Mouse (Mus musculus) heart, embryonic 10.5 days (tissue): ENCODE results near the gene 1600015I10Rik. TPM values are rescaled to one million over a fixed set of nuclear protein-coding genes. Genes with fewer than 3 reads are reported as not detected.

ENCODE experiments used
- DNase-seq: peaks from one replicate; pipeline ENCODE4 v3.0.0-alpha.2; 2017; ENCODE audit warnings: low spot score
- H3K27ac ChIP-seq: fragments of 300-500 bp; sonication (generic); 2 replicates; pipeline ENCODE4 v1.5.1; 2016; ENCODE audit warnings: mild to moderate bottlenecking
- H3K27me3 ChIP-seq: fragments of 300-500 bp; sonication (generic); 2 replicates; pipeline ENCODE4 v1.6.1; 2016; ENCODE audit warnings: mild to moderate bottlenecking; ENCODE audit not compliant: poor library complexity, insufficient read depth, severe bottlenecking
- H3K36me3 ChIP-seq: fragments of 300-500 bp; sonication (generic); 2 replicates; pipeline ENCODE4 v1.6.1; 2016; ENCODE audit warnings: mild to moderate bottlenecking, moderate library complexity
- H3K4me1 ChIP-seq: fragments of 300-500 bp; sonication (generic); 2 replicates; pipeline ENCODE4 v1.6.1; 2016; ENCODE audit warnings: mild to moderate bottlenecking
- H3K4me3 ChIP-seq: fragments of 300-500 bp; sonication (generic); 2 replicates; pipeline ENCODE4 v1.5.1; 2016; ENCODE audit warnings: mild to moderate bottlenecking, moderate library complexity
- H3K9me3 ChIP-seq: fragments of 300-500 bp; sonication (generic); 2 replicates; pipeline ENCODE4 v1.6.1; 2016; ENCODE audit warnings: mild to moderate bottlenecking, moderate library complexity
- WGBS: fragments of 180-500 bp; shearing (Covaris S2); methylation state at CpG from one replicate; pipeline ENCODE4 v1.1.7; 2016; 5-methylcytosine and 5-hydroxymethylcytosine counted together
- polyA plus RNA-seq: library from polyadenylated mRNA; unstranded; fragments of >200 nt; fragmentation: Nextera tagmentation; extraction: Ambion mirVana; gene quantifications from 2 replicates; pipeline ENCODE4 v1.2.1, GENCODE M21; 2016

1600015I10Rik gene
- polyA plus RNA-seq, 1 experiment from 2014 or later: not detected

- H3K36me3 ChIP-seq: no peaks in the 10 kb centered on the region
- no peaks in the 10 kb centered on the region for H3K9me3 ChIP-seq
- no peak overlapping the region for H3K4me3 ChIP-seq
- no peaks in the 10 kb centered on the region for H3K4me1 ChIP-seq
- H3K27me3 ChIP-seq: peaks cover 7% of the 10 kb centered on the region; the same call in 1 of the 2 replicates
- H3K27ac ChIP-seq: no peak overlapping the region
- DNase-seq: no peak
- WGBS: 71% methylated on average over 3 of the region's 3 CpGs
Measured at GRCm38 (mm10) chr6:48982305-48982704, 52.6 kb downstream of the 1600015I10Rik start.

Other genes starting within 250 kb of the 1600015I10Rik start
- 6.4 and 10.6 TPM in 2 replicates for gene Gimap4, start 245.3 kb upstream of the 1600015I10Rik start, polyA plus RNA-seq
- 21.3 and 26.0 TPM in 2 replicates for gene Gimap6, start 221.7 kb upstream of the 1600015I10Rik start, polyA plus RNA-seq
- 1.9 and 2.5 TPM in 2 replicates for gene Gm28053, start 211.3 kb upstream of the 1600015I10Rik start, polyA plus RNA-seq
- gene Gimap7, start 211.3 kb upstream of the 1600015I10Rik start, polyA plus RNA-seq: not detected in 2 replicates
- 14.6 and 19.0 TPM in 2 replicates for gene Gimap1, start 190.8 kb upstream of the 1600015I10Rik start, polyA plus RNA-seq
- 2.7 and 4.0 TPM in 2 replicates for gene Gimap5, start 183.7 kb upstream of the 1600015I10Rik start, polyA plus RNA-seq
- gene Gimap3, start 159.0 kb upstream of the 1600015I10Rik start, polyA plus RNA-seq: 0.11 TPM in 1 of 2 replicates, not detected in the other
- gene Tmem176a, start 89.0 kb upstream of the 1600015I10Rik start, polyA plus RNA-seq: 65.3 and 84.3 TPM in 2 replicates
- 150 and 178 TPM in 2 replicates for gene Tmem176b, start 88.4 kb upstream of the 1600015I10Rik start, polyA plus RNA-seq
- gene Aoc1, start 57.0 kb upstream of the 1600015I10Rik start, polyA plus RNA-seq: not detected in 2 replicates
- not detected in 2 replicates for gene Doxl2, start 45.1 kb downstream of the 1600015I10Rik start, polyA plus RNA-seq
- gene Svs1, start 57.0 kb downstream of the 1600015I10Rik start, polyA plus RNA-seq: not detected in 2 replicates
- gene Gpnmb, start 106.7 kb downstream of the 1600015I10Rik start, polyA plus RNA-seq: 0.05 TPM in 2 replicates
- 60.2 and 63.1 TPM in 2 replicates for gene Malsu1, start 143.9 kb downstream of the 1600015I10Rik start, polyA plus RNA-seq